Mouse (Mus musculus): ENCODE data around the gene D930007J09Rik.

GRCm38 (mm10) chr13:32768104-32768503, 34.5 kb downstream of the D930007J09Rik start:
- TF ChIP-seq POLR2A (IDR thresholded peaks at IDR 0.05; ENCODE audit: borderline replicate concordance, insufficient read depth, low read length) (no peak), CTCF (IDR thresholded peaks at IDR 0.05; ENCODE audit: borderline replicate concordance, insufficient read depth, low read depth, low read length) (peak; percentile 13; the same call in 1 of the 2 replicates)

All from cerebellum, adult 2 months (tissue).